Mouse (Mus musculus) mammary gland, adult 2 months (tissue): ENCODE results near the gene Best3. TPM values are rescaled to one million over a fixed set of nuclear protein-coding genes. Genes with fewer than 3 reads are reported as not detected.

Experiments
- polyA plus RNA-seq: library from polyadenylated mRNA; depleted of rRNA; stranded (reverse); fragments of >200 nt; gene quantifications from 2 replicates; pipeline ENCODE4 v1.2.3, GENCODE M21; 2012; ENCODE audit warnings: low replicate concordance; rRNA removed

The Best3 gene
- polyA plus RNA-seq: 0.17 and 1.3 TPM in 2 replicates

DNA sequence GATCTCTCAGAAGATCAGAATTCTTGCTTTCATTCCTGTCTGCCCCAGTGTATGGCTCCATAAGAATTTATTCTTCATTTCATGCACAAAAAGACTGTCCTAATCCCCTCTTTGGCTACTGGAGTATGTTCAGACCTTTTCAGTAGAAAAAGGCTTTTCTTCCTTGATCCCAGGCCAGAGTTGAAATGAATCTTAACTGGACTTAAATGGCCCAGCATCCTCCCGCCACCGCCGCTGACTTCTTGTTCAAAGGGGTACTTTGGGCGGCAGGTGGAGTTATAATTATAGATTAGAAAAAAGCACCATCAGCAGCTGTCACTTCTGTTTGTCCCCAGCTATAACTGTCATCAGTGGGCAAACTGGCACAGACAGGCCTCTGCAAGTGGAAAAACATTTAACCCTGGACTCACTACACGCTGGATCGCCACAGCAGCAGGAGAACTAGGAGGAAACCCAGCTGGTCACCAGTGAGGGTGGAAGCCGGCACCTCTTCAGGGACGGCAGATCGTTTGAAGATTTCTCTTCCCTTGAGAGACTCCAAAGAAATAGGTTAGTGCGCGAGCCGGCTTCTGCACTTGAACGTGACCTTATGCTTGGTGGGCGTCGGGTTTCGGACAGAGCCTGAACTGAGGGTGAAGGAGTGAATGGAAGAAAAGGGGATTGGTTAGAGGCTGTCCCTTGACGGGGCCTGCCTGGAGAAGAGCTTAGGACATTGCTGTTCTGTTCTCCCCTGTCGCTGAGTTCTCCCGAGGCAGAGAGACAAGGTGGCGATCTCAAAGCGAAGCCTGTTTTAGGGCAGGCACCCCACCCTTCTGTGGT lies at the start of gene Best3:
TSS of gene Best3 (plus strand) at position 51 of the 819 bp plus-strand sequence.

GRCm38 (mm10) chr10:116950009-116950769 lies 35.9 kb upstream of the Best3 start, which contains the start of gene Rab3ip:
Rab3ip (minus strand) TSS chr10:116950769.

GRCm38 (mm10) chr10:116972509-116972908 lies 13.6 kb upstream of the Best3 start, which contains the start of gene Gm10271:
Gm10271 (minus strand) TSS chr10:116972609.

DNA sequence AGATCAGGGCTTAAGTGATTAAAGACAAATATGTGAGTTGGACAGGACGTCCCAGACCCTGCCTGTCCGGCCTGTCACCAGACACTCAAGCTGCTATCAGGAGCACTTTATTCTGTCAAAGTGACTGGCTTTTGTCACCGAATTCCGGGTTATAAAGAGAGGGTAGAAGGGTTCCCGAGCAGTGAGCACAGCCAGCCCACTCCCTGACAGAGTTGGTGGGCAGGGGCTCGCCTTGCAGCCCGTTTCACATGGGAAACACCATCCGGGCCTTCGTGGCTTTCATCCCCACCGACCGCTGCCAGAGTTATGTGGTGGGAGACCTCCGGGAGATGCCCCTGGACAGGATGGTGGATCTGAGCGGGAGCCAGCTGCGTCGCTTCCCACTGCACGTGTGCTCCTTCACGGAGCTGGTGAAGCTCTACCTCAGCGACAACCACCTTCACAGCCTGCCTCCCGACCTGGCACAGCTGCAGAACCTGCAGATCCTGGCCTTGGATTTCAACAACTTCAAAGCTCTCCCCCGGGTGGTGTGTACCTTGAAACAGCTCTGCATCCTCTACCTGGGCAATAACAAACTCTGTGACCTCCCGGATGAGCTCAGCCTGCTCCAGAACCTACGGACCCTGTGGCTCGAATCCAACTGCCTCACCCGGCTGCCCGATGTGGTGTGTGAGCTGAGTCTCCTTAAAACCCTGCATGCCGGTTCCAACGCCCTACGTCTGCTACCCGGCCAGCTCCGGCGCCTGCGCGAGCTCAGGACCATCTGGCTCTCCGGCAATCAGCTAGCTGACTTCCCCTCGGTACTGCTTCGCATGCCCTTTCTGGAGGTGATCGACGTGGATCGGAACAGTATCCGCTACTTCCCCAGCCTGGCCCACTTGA lies 59.3 kb downstream of the Best3 start, which contains the start of gene Lrrc10:
TSS of gene Lrrc10 (plus strand) at position 167 of the 882 bp plus-strand sequence.

GRCm38 (mm10) chr10:117063254-117064021 lies 77.3 kb downstream of the Best3 start, which contains the start of gene Cct2:
Cct2 (minus strand) TSS chr10:117063814.

Other genes with a start within 250 kb of the Best3 start
- gene Myrfl, start 89.4 kb upstream of the Best3 start, polyA plus RNA-seq: 0.06 and 0.08 TPM in 2 replicates
- gene Rab3ip, start 35.5 kb upstream of the Best3 start, polyA plus RNA-seq: 136 and 147 TPM in 2 replicates
- gene Gm10271, start 13.7 kb upstream of the Best3 start, polyA plus RNA-seq: not detected in 2 replicates
- not detected in 2 replicates for gene Lrrc10, start 59.0 kb downstream of the Best3 start, polyA plus RNA-seq
- 39.4 and 67.8 TPM in 2 replicates for gene Cct2, start 77.5 kb downstream of the Best3 start, polyA plus RNA-seq
- 8.2 and 15.2 TPM in 2 replicates for gene Frs2, start 162.2 kb downstream of the Best3 start, polyA plus RNA-seq
- 15.1 and 24.0 TPM in 2 replicates for gene Yeats4, start 238.2 kb downstream of the Best3 start, polyA plus RNA-seq